Mouse (Mus musculus) heart, adult 2 months (tissue): ENCODE data around the gene Shmt2. TPM values are rescaled to one million over a fixed set of nuclear protein-coding genes. Genes with fewer than 3 reads are reported as not detected.

Experiments used
- DNase-seq, 2 experiments: peaks; one replicate each; pipeline ENCODE4 v3.0.0; 2021
- H3K27ac ChIP-seq: fragments of 200-600 bp; 2 replicates; pipeline ENCODE4 v1.8.1; 2022
- H3K27me3 ChIP-seq: fragments of 200-500 bp; 2 replicates; pipeline ENCODE4 v1.6.1; 2012; ENCODE audit warnings: mild to moderate bottlenecking, low read length, inconsistent platforms, mixed read lengths; ENCODE audit not compliant: control insufficient read depth, insufficient read depth
- H3K36me3 ChIP-seq: fragments of 200-500 bp; 2 replicates; pipeline ENCODE4 v1.6.1; 2012; ENCODE audit warnings: low read length, inconsistent platforms; ENCODE audit not compliant: control insufficient read depth, insufficient read depth
- H3K4me1 ChIP-seq: fragments of 200-500 bp; 2 replicates; pipeline ENCODE4 v1.6.1; 2011; ENCODE audit warnings: low read length; ENCODE audit not compliant: control insufficient read depth, insufficient read depth
- H3K4me3 ChIP-seq: fragments of 200-600 bp; 2 replicates; pipeline ENCODE4 v1.8.1; 2022
- H3K79me2 ChIP-seq: fragments of 200-500 bp; replicated peaks from 2 replicates; pipeline ENCODE4 v1.6.1; 2012; ENCODE audit warnings: mild to moderate bottlenecking, inconsistent platforms, low read length, moderate library complexity, mixed read lengths; ENCODE audit not compliant: control insufficient read depth, insufficient read depth
- H3K9ac ChIP-seq: fragments of 200-500 bp; 2 replicates; pipeline ENCODE4 v1.6.1; 2012; ENCODE audit warnings: low read depth, mild to moderate bottlenecking, control low read depth, inconsistent platforms, low read length, mixed read lengths
- CTCF ChIP-seq: fragments of 200-600 bp; IDR thresholded peaks from 2 replicates; pipeline ENCODE4 v1.8.1; 2022; ENCODE audit warnings: antibody characterized with exemption, mild to moderate bottlenecking, moderate library complexity
- EP300 ChIP-seq: fragments of 200-500 bp; IDR thresholded peaks from 2 replicates; pipeline ENCODE4 v1.6.1; 2011; ENCODE audit warnings: low read depth, low read length, control low read depth; ENCODE audit not compliant: insufficient read depth
- POLR2A ChIP-seq: fragments of 200-500 bp; IDR thresholded peaks from 2 replicates; pipeline ENCODE4 v1.6.1; 2011; ENCODE audit warnings: mild to moderate bottlenecking, low read depth, low read length, control low read depth; ENCODE audit not compliant: insufficient read depth
- WGBS: fragments of 180-500 bp; shearing (Covaris S2); methylation state at CpG from one replicate; pipeline ENCODE4 v1.1.7; 2018; 5-methylcytosine and 5-hydroxymethylcytosine counted together
- intact Hi-C: fragments of 180-260 bp; cut with DNase I; formaldehyde crosslinking; loops from one replicate; pipeline ENCODE4 v1.15.1; 2025
- polyA plus RNA-seq: library from polyadenylated mRNA; depleted of rRNA; stranded (reverse); fragments of >200 nt; gene quantifications from 2 replicates; pipeline ENCODE4 v1.2.3, GENCODE M21; 2012
- total RNA-seq, 2 experiments: library from RNA; stranded (reverse); gene quantifications; 2 replicates each; pipeline ENCODE4 v1.2.3; 2021

Shmt2 gene
- total and polyA plus RNA-seq, 3 experiments: 42.6 to 67.0 (median 43.4) TPM

DNA sequence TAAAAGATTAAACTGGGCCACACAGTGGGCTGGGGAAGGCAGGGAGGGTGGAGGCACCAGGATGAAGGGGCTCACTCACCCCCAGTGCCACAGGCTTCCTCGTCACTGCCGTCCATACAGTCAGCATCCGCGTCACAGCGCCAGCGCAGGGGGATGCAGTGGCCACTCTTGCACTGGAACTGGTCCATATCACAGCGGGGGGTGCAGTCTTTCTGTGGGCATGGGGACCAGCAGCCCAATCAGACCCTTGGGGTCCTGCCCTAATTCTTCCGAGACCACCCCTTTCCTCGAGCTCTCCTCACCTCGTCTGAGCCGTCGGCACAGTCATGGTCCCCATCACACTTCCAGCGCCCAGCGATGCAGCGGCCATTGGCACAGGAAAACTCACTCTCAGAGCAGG lies 26.0 kb upstream of the Shmt2 start:
- no peaks in the 10 kb centered on the region for H3K36me3 ChIP-seq
- H3K4me1 ChIP-seq: no peaks in the 10 kb centered on the region
- intact Hi-C loops: no loop called here
- no peaks in the 10 kb centered on the region for H3K27me3 ChIP-seq
- no peak overlapping the region for H3K27ac ChIP-seq
- no peak overlapping the region for H3K9ac ChIP-seq
- WGBS: 91% methylated on average over 15 of the region's 15 CpGs
- no peak for DNase-seq
- H3K4me3 ChIP-seq: no peak overlapping the region
- TF ChIP-seq EP300 (no peak), POLR2A (no peak), CTCF (no peak)
- no peaks in the 10 kb centered on the region for H3K79me2 ChIP-seq

DNA sequence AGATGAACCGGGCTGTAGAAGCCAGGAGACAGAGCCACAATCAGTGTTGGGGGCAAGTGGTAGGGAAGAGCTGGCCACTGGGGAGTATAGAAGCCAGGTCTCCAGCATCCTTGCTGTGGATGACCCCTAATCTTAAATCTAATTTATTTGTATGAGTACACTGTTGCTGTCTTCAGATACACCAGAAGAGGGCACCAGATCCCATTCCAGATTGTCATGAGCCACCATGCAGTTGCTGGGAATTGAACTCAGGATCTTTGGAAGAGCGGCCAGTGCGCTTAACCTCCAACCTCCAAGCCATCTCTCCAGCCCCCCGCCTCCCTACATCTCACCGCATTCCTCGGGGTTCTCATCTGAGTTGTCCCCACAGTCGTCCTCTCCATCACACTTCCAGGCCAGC lies 24.3 kb upstream of the Shmt2 start:
- H3K27ac ChIP-seq: no peak overlapping the region
- TF ChIP-seq EP300 (no peak), CTCF (peak; percentile 58), POLR2A (no peak)
- H3K79me2 ChIP-seq: no peaks in the 10 kb centered on the region
- WGBS: 86% methylated on average over 7 of the region's 7 CpGs
- no peak for DNase-seq
- no peaks in the 10 kb centered on the region for H3K36me3 ChIP-seq
- no peaks in the 10 kb centered on the region for H3K4me1 ChIP-seq
- H3K27me3 ChIP-seq: no peaks in the 10 kb centered on the region
- intact Hi-C loops: no loop called here
- H3K4me3 ChIP-seq: no peak overlapping the region
- no peak overlapping the region for H3K9ac ChIP-seq

- TF ChIP-seq CTCF: no peak
- no peak for TF ChIP-seq POLR2A
- TF ChIP-seq EP300: no peak
- Histone ChIP-seq H3K9ac (no peak overlapping the region), H3K4me1 (no peaks in the 10 kb centered on the region), H3K79me2 (no peaks in the 10 kb centered on the region), H3K4me3 (no peak overlapping the region), H3K36me3 (no peaks in the 10 kb centered on the region), H3K27me3 (no peaks in the 10 kb centered on the region), H3K27ac (no peak overlapping the region)
- intact Hi-C loops: no loop called here
- WGBS: 87% methylated on average over 20 of the region's 20 CpGs
- no peak for DNase-seq
Measured at GRCm38 (mm10) chr10:127544375-127544774, 22.1 kb upstream of the Shmt2 start.

DNA sequence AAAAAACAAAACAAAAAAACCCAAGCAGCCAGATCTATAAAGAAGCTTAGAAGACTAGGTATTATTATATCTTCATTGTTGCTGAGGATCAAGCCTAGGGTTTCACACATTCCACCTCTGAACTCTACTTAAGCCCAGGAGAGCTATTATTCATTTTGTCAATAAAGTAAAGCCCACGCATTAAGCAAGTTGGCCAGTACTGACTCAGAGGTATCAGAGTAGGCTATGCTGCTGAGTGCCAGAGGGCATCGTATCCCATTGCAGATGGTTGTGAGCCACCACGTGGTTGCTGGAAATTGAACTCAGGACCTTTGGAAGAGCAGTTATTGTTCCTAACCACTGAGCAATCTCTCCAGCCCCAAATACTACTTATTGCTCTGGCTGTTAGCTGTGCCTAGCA lies 21.7 kb upstream of the Shmt2 start:
- Histone ChIP-seq H3K27ac (no peak overlapping the region), H3K79me2 (no peaks in the 10 kb centered on the region), H3K9ac (no peak overlapping the region), H3K4me1 (no peaks in the 10 kb centered on the region), H3K36me3 (no peaks in the 10 kb centered on the region), H3K27me3 (no peaks in the 10 kb centered on the region), H3K4me3 (no peak overlapping the region)
- TF ChIP-seq EP300: no peak
- TF ChIP-seq CTCF: no peak
- no peak for TF ChIP-seq POLR2A
- DNase-seq: no peak
- WGBS: 76% methylated on average over 3 of the region's 3 CpGs
- intact Hi-C loops: no loop called here

GRCm38 (mm10) chr10:127542720-127543119 lies 20.5 kb upstream of the Shmt2 start:
- Histone ChIP-seq H3K27ac (no peak overlapping the region), H3K4me3 (no peak overlapping the region), H3K4me1 (no peaks in the 10 kb centered on the region), H3K36me3 (no peaks in the 10 kb centered on the region), H3K79me2 (no peaks in the 10 kb centered on the region), H3K9ac (no peak overlapping the region), H3K27me3 (no peaks in the 10 kb centered on the region)
- intact Hi-C loops: no loop called here
- no peak for TF ChIP-seq CTCF
- TF ChIP-seq EP300: no peak
- TF ChIP-seq POLR2A: no peak
- WGBS: 66% methylated on average over 6 of the region's 6 CpGs
- no peak for DNase-seq

DNA sequence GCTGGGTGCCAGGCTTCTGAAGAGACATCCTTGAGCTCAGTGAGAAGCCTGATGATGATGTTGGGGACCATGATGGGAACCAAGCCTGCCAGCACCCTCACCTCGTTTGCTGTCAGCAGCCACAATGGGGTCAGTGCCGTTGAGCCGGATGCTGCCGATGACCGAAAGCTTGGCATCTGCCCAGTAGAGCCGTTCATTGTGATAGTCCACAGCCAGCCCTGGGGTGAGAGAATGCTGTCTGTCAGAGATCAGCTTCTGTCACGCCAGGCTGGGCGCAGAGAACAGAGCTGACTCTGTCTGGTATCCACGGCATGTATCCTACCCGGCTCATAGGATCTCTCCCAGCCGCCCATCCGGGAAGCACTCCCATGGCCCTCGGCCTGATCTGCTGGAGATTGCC lies 19.8 kb upstream of the Shmt2 start:
- no peaks in the 10 kb centered on the region for H3K79me2 ChIP-seq
- WGBS: 54% methylated on average over 13 of the region's 13 CpGs
- no peak overlapping the region for H3K27ac ChIP-seq
- intact Hi-C loops: no loop called here
- no peaks in the 10 kb centered on the region for H3K36me3 ChIP-seq
- TF ChIP-seq EP300 (no peak), POLR2A (no peak)
- no peak overlapping the region for H3K4me3 ChIP-seq
- peak in 1 of 2 experiments; percentile 42 for DNase-seq
- H3K9ac ChIP-seq: no peak overlapping the region
- H3K4me1 ChIP-seq: no peaks in the 10 kb centered on the region
- H3K27me3 ChIP-seq: no peaks in the 10 kb centered on the region
